Mouse (Mus musculus) megakaryocyte progenitor cell, adult 5-6 weeks (primary cell): Measurements from ENCODE around the gene Slc34a2. TPM values are rescaled to one million over a fixed set of nuclear protein-coding genes. Genes with fewer than 3 reads are reported as not detected.

Experiments
- ATAC-seq: replicated peaks from 2 replicates; pipeline ENCODE4 v1.8.0; 2016; ENCODE audit warnings: mild to moderate bottlenecking, moderate TSS enrichment, inconsistent platforms; ENCODE audit not compliant: poor library complexity
- total RNA-seq, 2 experiments: library from RNA; stranded (forward) in 1 of 2; stranded (reverse) in 1 of 2; fragments of 157-497, 149-512 nt in 1 of 2; fragments of 200-1000 nt in 1 of 2; gene quantifications; 2 replicates each; pipeline versions ENCODE4 v1.2.3 to v1.2.4; 2015 to 2017

The Slc34a2 gene
- total RNA-seq, 2 experiments from 2014 or later = not detected

DNA sequence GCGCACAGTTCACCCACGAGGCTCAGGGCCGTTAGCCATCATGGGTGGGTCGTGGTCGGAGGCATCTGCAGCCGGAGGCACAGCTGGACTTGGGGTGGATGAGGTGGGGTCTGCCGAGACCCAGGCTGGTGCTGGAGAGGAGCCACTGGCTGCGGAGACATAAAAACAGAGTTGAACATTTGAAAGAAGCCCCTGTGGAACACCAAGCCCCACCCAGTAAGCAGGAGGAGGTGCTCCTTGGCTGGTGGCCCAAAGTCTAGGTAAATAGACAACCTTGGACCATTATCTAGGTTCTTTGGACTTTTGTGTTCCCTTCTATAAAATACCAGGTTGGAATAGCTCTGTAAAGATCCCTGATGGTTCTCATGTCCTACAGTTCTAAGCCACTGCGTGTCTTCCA, 70.1 kb downstream of the Slc34a2 start:
- ATAC-seq = no peak

DNA sequence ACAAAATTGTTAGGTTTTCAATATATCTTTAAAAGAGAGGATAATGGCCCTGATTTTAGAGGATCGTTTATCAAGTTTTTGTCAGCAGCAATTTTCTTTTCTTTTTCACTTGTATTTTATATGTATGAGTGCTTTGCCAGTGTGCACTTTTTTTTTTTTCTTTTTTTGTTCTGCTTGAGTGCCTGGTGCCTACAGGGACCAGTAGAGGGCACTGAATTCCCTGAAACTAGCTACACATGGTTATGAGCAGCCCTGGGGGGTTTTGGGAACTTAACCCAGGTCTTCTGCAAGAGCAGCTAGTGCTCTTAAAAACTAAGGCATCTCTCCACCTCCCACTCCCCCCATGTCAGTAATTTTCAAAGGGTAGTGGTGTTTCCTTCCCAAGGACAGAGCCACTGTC, 70.8 kb downstream of the Slc34a2 start:
- no peak for ATAC-seq

DNA sequence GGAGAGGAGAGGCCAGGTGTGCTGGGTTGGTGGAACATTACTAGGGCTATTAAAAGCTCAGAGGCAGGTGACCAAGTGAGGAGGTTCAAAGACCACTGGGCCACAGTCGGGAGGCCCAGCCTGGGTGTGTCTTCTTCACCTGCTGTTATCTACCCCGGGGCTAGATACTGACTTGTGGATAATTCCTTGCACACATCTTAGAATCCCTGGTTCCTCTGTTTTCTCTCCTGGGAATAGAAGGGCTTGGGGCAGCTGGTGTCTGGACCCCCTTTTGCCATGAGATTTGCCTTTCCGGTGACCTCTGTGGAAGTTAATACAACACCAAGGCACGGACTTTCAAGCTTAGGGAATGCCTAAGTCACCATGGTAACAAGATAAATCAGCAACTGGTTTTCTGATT, 72.3 kb downstream of the Slc34a2 start:
- no peak for ATAC-seq

DNA sequence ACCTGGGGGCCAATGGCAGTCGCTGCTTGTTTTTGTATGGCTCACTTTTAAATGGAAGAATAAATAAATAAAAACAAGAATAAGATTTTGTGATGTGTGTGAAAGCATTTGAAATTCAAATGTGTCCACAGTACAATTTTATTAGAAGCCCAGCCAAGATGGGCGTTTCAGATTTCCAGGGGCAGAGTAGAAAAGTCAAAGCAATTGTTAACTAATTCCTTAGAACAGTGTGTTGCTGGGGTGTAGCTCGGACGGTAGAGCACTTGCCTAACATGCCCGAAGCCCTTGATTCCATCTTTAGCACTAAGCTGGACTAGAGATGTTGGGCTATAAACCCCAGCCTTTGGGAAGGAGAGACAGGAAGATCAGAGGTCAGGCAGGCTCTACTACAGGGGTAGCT, 73.2 kb downstream of the Slc34a2 start:
- ATAC-seq = no peak

DNA sequence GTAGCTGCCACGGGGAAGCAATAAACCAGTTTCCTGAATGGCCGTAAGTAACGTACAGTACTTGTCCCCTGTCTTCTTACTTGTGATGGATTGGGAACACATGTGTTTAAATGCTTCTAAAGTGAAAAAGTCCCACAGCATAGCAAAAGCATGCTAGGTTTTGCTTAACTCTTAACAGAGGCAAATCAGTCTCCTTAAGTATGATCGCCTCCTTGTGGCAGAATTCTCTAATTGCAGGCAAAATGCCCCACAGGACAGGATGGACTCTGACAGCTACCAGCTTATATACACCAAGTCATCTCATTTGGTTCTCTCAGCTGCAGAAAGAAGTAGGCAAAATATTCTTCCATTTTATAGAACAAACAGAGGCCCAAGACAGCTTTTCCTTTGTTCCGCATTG, 75.1 kb downstream of the Slc34a2 start:
- ATAC-seq = no peak

DNA sequence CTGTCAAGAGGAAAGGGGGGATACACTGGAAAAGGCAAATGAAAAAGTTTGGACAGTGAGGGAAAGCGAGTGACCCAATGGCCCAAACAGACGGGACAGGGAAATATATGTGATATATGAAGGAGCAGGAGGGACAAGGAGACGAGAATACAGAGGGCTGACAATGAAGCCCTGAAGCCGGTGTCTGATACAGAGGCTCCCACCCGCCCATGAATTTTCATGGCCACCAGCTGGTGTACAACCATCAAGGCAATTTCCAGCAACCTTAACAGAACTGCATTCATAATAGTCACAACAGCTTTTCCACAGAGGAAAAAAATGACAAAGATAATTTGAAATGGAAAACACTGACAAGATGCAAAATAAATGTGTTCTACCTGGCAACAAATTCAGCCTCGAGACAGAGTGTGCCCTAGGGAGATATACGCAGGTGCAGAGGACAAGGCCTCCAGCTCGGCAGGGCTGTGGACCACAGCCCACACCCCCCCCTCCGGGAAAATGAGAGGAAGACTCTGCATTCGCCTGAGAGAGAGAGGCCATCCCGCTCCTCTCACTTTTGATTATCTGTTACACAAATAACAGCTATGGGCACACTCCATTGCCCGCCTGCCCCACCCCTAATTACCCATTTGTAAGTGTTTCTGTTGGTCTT, 76.9 kb downstream of the Slc34a2 start:
- ATAC-seq = no peak

DNA sequence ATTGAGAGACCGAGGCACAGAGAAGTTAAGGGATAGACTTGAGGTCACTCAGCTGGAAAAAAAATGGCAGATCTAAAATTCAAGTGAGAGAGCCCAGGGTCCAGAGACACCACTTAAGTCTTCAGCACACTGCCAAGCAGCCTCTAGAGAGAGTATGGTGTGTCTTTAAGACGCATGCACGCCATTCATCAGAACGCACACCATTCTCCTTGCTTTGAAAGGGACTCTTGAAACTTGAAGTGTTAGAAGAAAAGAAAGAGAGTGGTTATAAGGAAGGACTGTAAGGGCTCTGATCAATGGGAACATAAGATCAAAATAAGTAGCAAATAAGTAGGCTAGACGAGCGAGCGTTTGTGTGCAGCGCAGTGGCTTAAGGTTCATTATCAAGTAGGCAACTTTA, 80.3 kb downstream of the Slc34a2 start:
- ATAC-seq = no peak

DNA sequence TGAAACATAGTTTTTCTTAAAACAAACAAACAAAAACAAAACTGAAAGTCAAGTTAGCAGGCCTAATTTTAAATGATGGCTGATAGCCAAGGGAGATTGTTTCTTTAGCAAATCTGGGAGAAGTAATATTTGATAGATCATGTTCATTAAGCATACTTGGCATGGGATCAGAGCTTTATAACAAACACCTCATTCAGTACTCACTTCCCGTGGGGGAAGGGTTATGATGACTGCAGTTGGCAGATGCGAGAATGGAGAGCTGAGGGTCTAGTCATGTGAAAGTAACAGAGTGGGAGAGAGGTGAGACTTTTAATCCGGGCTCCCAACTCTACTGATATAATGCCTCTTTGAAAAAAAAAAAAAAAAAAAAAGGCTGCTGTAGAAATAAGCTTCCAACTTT, 81.8 kb downstream of the Slc34a2 start:
- ATAC-seq = no peak

Other genes with a start within 250 kb of the Slc34a2 start
- 52.5 and 71.3 TPM in 2 replicates for gene Anapc4, start 204.1 kb upstream of the Slc34a2 start, total RNA-seq (2015)
- 57.8 and 83.8 TPM in 2 replicates for gene Anapc4, start 204.1 kb upstream of the Slc34a2 start, total RNA-seq (2017)
- gene Sel1l3, start 175.8 kb downstream of the Slc34a2 start, total RNA-seq (2015) = not detected in 2 replicates
- 0.03 TPM in 1 of 2 replicates, not detected in the other for gene Sel1l3, start 175.8 kb downstream of the Slc34a2 start, total RNA-seq (2017)
- gene Smim20, start 229.0 kb downstream of the Slc34a2 start, total RNA-seq (2015) = 62.7 and 65.7 TPM in 2 replicates
- gene Smim20, start 229.0 kb downstream of the Slc34a2 start, total RNA-seq (2017) = 46.7 and 56.9 TPM in 2 replicates